Mouse (Mus musculus) heart, embryonic 14.5 days (tissue): ENCODE measurements around the gene Crabp2. TPM values are rescaled to one million over a fixed set of nuclear protein-coding genes. Genes with fewer than 3 reads are reported as not detected.

ENCODE experiments used
- ATAC-seq: fragments of 200-750 bp; cut with Nextera tagmentation; 2 replicates; pipeline ENCODE4 v1.8.0; 2017; ENCODE audit warnings: low read depth, moderate TSS enrichment; ENCODE audit not compliant: insufficient number of reproducible peaks, insufficient read depth, low FRiP score
- H3K27ac ChIP-seq, 2 experiments: fragments of 200-500 bp in 1 of 2; fragments of 300-500 bp in 1 of 2; sonication (generic) in 1 of 2; replicated peaks in 1 of 2; 2 replicates each; pipeline ENCODE4 v1.5.1; 2012 to 2014; ENCODE audit warnings: low read depth in 2 of 2, low read length in 2 of 2, control low read depth in 1 of 2, mild to moderate bottlenecking in 1 of 2, mixed read lengths in 1 of 2; ENCODE audit not compliant: control insufficient read depth in 1 of 2, insufficient read depth in 1 of 2
- H3K27me3 ChIP-seq: fragments of 300-500 bp; sonication (generic); 2 replicates; pipeline ENCODE4 v1.6.1; 2014; ENCODE audit warnings: mild to moderate bottlenecking, low read length, control low read depth; ENCODE audit not compliant: control insufficient read depth, insufficient read depth
- H3K36me3 ChIP-seq: fragments of 300-500 bp; sonication (generic); 2 replicates; pipeline ENCODE4 v1.6.1; 2014; ENCODE audit warnings: mild to moderate bottlenecking, control low read depth, low read length, mixed read lengths; ENCODE audit not compliant: control insufficient read depth, insufficient read depth
- H3K4me1 ChIP-seq, 2 experiments: fragments of 200-500 bp in 1 of 2; fragments of 300-500 bp in 1 of 2; sonication (generic) in 1 of 2; 2 replicates each; pipeline ENCODE4 v1.6.1; 2012 to 2014; ENCODE audit warnings: low read length in 2 of 2, control low read depth in 1 of 2, mixed read lengths in 1 of 2; ENCODE audit not compliant: control insufficient read depth in 2 of 2, insufficient read depth in 2 of 2
- H3K4me2 ChIP-seq: fragments of 300-500 bp; sonication (generic); 2 replicates; pipeline ENCODE4 v1.6.1; 2014; ENCODE audit warnings: mild to moderate bottlenecking, low read length
- H3K4me3 ChIP-seq, 2 experiments: fragments of 200-500 bp in 1 of 2; fragments of 300-500 bp in 1 of 2; sonication (generic) in 1 of 2; 2 replicates each; pipeline ENCODE4 v1.5.1; 2012 to 2014; ENCODE audit warnings: low read length in 2 of 2, mild to moderate bottlenecking in 2 of 2, control low read depth in 1 of 2, low read depth in 1 of 2, moderate library complexity in 1 of 2; ENCODE audit not compliant: control insufficient read depth in 1 of 2, insufficient read depth in 1 of 2
- H3K9ac ChIP-seq: fragments of 300-500 bp; sonication (generic); 2 replicates; pipeline ENCODE4 v1.6.1; 2014; ENCODE audit warnings: mild to moderate bottlenecking, low read length
- H3K9me3 ChIP-seq: fragments of 300-500 bp; sonication (generic); 2 replicates; pipeline ENCODE4 v1.6.1; 2016; ENCODE audit warnings: low read length, control low read depth; ENCODE audit not compliant: control insufficient read depth
- WGBS: fragments of 180-500 bp; shearing (Covaris S2); extraction: QIAGEN DNeasy Blood & Tissue Kit; methylation state at CpG from one replicate; pipeline ENCODE4 v1.1.7; 2014; 5-methylcytosine and 5-hydroxymethylcytosine counted together
- polyA plus RNA-seq: library from polyadenylated mRNA; unstranded; fragments of >200 nt; fragmentation: Nextera tagmentation; extraction: Ambion mirVana; gene quantifications from 2 replicates; pipeline ENCODE4 v1.2.1, GENCODE M21; 2014

Crabp2 gene
- polyA plus RNA-seq, 1 experiment from 2014 or later, result 2.4 TPM

- Histone ChIP-seq H3K27ac (no peak overlapping the region), H3K27me3 (peaks cover 100% of the 10 kb centered on the region), H3K9ac (peak overlapping the region; percentile 58; the same call in 1 of the 2 replicates), H3K4me1 (peaks cover 3 to 22% of the 10 kb centered on the region in 2 experiments; a peak in 3 of 4 replicates), H3K36me3 (no peaks in the 10 kb centered on the region), H3K4me2 (peak overlapping the region; percentile 65), H3K4me3 (peak overlapping the region; percentile 21 to 40), H3K9me3 (no peaks in the 10 kb centered on the region)
- no peak for ATAC-seq
- 2% methylated on average over 41 of the region's 49 CpGs for WGBS
These were observed 48.6 kb downstream of the Crabp2 start for GRCm38 (mm10) chr3:87996971-87997614.

GRCm38 (mm10) chr3:87998747-87999146 lies 50.3 kb downstream of the Crabp2 start:
- Histone ChIP-seq H3K9me3 (no peaks in the 10 kb centered on the region), H3K9ac (no peak overlapping the region), H3K4me1 (peaks cover 3 to 25% of the 10 kb centered on the region in 2 experiments; a peak in 3 of 4 replicates), H3K27ac (no peak overlapping the region), H3K4me2 (no peak overlapping the region), H3K36me3 (no peaks in the 10 kb centered on the region), H3K27me3 (peaks cover 100% of the 10 kb centered on the region), H3K4me3 (0 out of 4 replicates have a peak overlapping the region, but pooled peaks of 1 of the 2 experiments have one; percentile 8)
- WGBS, result 8% methylated on average over 7 of the region's 7 CpGs
- no peak for ATAC-seq

- H3K4me2 ChIP-seq, result peak overlapping the region; percentile 68
- no peaks in the 10 kb centered on the region for H3K9me3 ChIP-seq
- no peak overlapping the region for H3K27ac ChIP-seq
- H3K27me3 ChIP-seq, result peaks cover 100% of the 10 kb centered on the region
- no peak for ATAC-seq
- peak overlapping the region; percentile 26 to 41; a peak in 3 of 4 replicates for H3K4me3 ChIP-seq
- WGBS, result 2% methylated on average over 38 of the region's 38 CpGs
- H3K36me3 ChIP-seq, result no peaks in the 10 kb centered on the region
- no peak overlapping the region for H3K9ac ChIP-seq
- peaks cover 3 to 25% of the 10 kb centered on the region in 2 experiments; a peak in 3 of 4 replicates for H3K4me1 ChIP-seq
These were observed 50.9 kb downstream of the Crabp2 start for GRCm38 (mm10) chr3:87999243-87999895.

- WGBS, result under 1% methylated on average over 36 of the region's 39 CpGs
- no peaks in the 10 kb centered on the region for H3K36me3 ChIP-seq
- peak within 1 kb of the TSS; percentile 26 to 41 for H3K4me3 ChIP-seq
- H3K9ac ChIP-seq, result peak within 1 kb of the TSS; percentile 17; the same call in 1 of the 2 replicates
- H3K27ac ChIP-seq, result no peak within 1 kb of the TSS
- H3K9me3 ChIP-seq, result no peaks in the 10 kb centered on the region
- peak within 1 kb of the TSS; percentile 68 for H3K4me2 ChIP-seq
- H3K4me1 ChIP-seq, result peaks cover 3 to 25% of the 10 kb centered on the region in 2 experiments; a peak in 3 of 4 replicates
- H3K27me3 ChIP-seq, result peaks cover 95% of the 10 kb centered on the region
- no peak for ATAC-seq
These were observed 51.7 kb downstream of the Crabp2 start, which contains the start of gene Bcan for GRCm38 (mm10) chr3:88000181-88000580. Gene Bcan, minus strand, starts transcription at chr3:88000230.

- H3K9me3 ChIP-seq, result peaks cover under 1% of the 10 kb centered on the region; the same call in 1 of the 2 replicates
- H3K4me2 ChIP-seq, result no peak overlapping the region; the same call in 1 of the 2 replicates
- H3K27ac ChIP-seq, result no peak overlapping the region
- H3K27me3 ChIP-seq, result peaks cover 87% of the 10 kb centered on the region
- H3K4me3 ChIP-seq, result no peak overlapping the region
- ATAC-seq, result no peak
- H3K36me3 ChIP-seq, result no peaks in the 10 kb centered on the region
- H3K9ac ChIP-seq, result no peak overlapping the region
- peaks cover 6 to 25% of the 10 kb centered on the region in 2 experiments; a peak in 3 of 4 replicates for H3K4me1 ChIP-seq
- WGBS, result 12% methylated on average over 11 of the region's 11 CpGs
These were observed 52.5 kb downstream of the Crabp2 start for GRCm38 (mm10) chr3:88000816-88001595.

- 3% methylated on average over 17 of the region's 17 CpGs for WGBS
These were observed 54.0 kb downstream of the Crabp2 start for GRCm38 (mm10) chr3:88002291-88002976.

More at GRCm38 (mm10) chr3:88002291-88002976, 54.0 kb downstream of the Crabp2 start:
- Histone ChIP-seq H3K27me3 (peaks cover 73% of the 10 kb centered on the region), H3K4me3 (no peak overlapping the region), H3K4me1 (peaks cover 10 to 22% of the 10 kb centered on the region in 2 experiments), H3K9ac (no peak overlapping the region), H3K9me3 (peaks cover 3% of the 10 kb centered on the region; the same call in 1 of the 2 replicates), H3K27ac (no peak overlapping the region), H3K4me2 (0 out of 2 replicates have a peak overlapping the region, but pooled peaks have one; percentile 5), H3K36me3 (no peaks in the 10 kb centered on the region)
- ATAC-seq, result no peak
